Mouse (Mus musculus) stomach, embryonic 14.5 days (tissue): ENCODE measurements around the gene Gabra6. TPM values are rescaled to one million over a fixed set of nuclear protein-coding genes. Genes with fewer than 3 reads are reported as not detected.

Experiments
- ATAC-seq: fragments of 200-750 bp; cut with Nextera tagmentation; 2 replicates; pipeline ENCODE4 v1.8.0; 2017; ENCODE audit warnings: low read depth, moderate TSS enrichment; ENCODE audit not compliant: insufficient number of reproducible peaks, insufficient read depth, low FRiP score
- H3K27ac ChIP-seq: fragments of 300-500 bp; sonication (generic); 2 replicates; pipeline ENCODE4 v1.5.1; 2014; ENCODE audit warnings: mild to moderate bottlenecking, low read length, moderate library complexity, mixed read lengths
- H3K27me3 ChIP-seq: fragments of 300-500 bp; sonication (generic); 2 replicates; pipeline ENCODE4 v1.6.1; 2014; ENCODE audit warnings: low read length, control low read depth, mixed read lengths; ENCODE audit not compliant: control insufficient read depth, insufficient read depth
- H3K36me3 ChIP-seq: fragments of 300-500 bp; sonication (generic); 2 replicates; pipeline ENCODE4 v1.6.1; 2014; ENCODE audit warnings: mild to moderate bottlenecking, control low read depth, low read length, moderate library complexity, mixed read lengths; ENCODE audit not compliant: control insufficient read depth, insufficient read depth
- H3K4me1 ChIP-seq: fragments of 300-500 bp; sonication (generic); 2 replicates; pipeline ENCODE4 v1.6.1; 2014; ENCODE audit warnings: low read length, control low read depth, mixed read lengths; ENCODE audit not compliant: control insufficient read depth, insufficient read depth
- H3K4me2 ChIP-seq: fragments of 300-500 bp; sonication (generic); replicated peaks from 2 replicates; pipeline ENCODE4 v1.6.1; 2014; ENCODE audit warnings: low read depth, low read length, control low read depth
- H3K4me3 ChIP-seq: fragments of 300-500 bp; sonication (generic); 2 replicates; pipeline ENCODE4 v1.5.1; 2014; ENCODE audit warnings: low read depth, low read length, control low read depth
- H3K9ac ChIP-seq: fragments of 300-500 bp; sonication (generic); replicated peaks from 2 replicates; pipeline ENCODE4 v1.6.1; 2014; ENCODE audit warnings: low read depth, mild to moderate bottlenecking, control low read depth, low read length, moderate library complexity, mixed read lengths
- H3K9me3 ChIP-seq: fragments of 300-500 bp; sonication (generic); 2 replicates; pipeline ENCODE4 v1.6.1; 2016; ENCODE audit warnings: low read depth, low read length, control low read depth; ENCODE audit not compliant: control insufficient read depth
- WGBS: fragments of 180-500 bp; shearing (Covaris S2); extraction: QIAGEN DNeasy Blood & Tissue Kit; methylation state at CpG from one replicate; pipeline ENCODE4 v1.1.7; 2014; 5-methylcytosine and 5-hydroxymethylcytosine counted together
- polyA plus RNA-seq: library from polyadenylated mRNA; unstranded; fragments of >200 nt; fragmentation: Nextera tagmentation; extraction: Ambion mirVana; gene quantifications from 2 replicates; pipeline ENCODE4 v1.2.1, GENCODE M21; 2014

The Gabra6 gene
- polyA plus RNA-seq: not detected in 2 replicates

DNA sequence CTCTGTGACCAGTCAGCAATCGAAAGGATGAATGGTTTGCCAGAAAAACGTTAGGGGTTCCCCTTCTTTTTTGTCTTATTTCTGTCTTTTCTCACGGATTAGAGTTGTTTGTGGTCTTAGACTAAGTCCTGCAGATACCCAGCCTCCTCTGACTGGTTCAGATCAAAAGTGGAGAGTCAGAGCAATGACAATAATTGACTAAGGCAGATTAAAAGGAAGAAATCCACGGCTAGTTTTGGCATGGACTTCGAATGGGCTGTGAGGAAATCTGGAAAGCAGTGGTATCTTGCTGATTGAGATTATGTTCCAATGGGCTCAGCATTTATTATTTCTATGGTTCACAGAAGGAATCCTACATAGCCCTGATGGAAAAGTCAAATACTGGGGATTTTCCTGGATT is at the start of gene Gabra6:
Gene Gabra6 (minus strand): TSS at position 191 of the 400 bp plus-strand sequence.
- ATAC-seq: no peak
- Histone ChIP-seq H3K4me2 (no peak within 1 kb of the TSS), H3K4me1 (no peaks in the 10 kb centered on the region), H3K36me3 (no peaks in the 10 kb centered on the region), H3K4me3 (no peak within 1 kb of the TSS), H3K9me3 (no peaks in the 10 kb centered on the region), H3K27me3 (no peaks in the 10 kb centered on the region), H3K27ac (no peak within 1 kb of the TSS), H3K9ac (no peak within 1 kb of the TSS)
- WGBS: 72% methylated on average over 5 of the region's 5 CpGs

DNA sequence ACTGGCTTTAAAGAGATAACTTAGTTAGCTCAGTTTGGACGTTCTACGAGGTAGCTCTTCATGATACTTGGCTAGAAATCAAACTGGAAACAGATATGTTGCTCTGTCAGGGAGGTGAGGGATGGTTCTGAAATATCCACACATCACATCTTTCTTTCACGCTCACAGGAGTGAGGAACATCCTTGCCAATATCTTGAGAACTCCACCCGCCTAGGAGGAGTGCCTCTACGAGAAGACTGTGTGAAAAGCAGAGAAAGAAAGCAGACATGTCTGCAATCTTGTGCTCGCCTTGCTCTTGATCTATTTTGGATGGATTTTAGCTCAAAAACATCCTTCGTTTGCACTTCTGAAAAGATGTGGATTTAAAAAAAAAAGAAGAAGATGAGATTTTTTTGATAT is 44.7 kb upstream of the Gabra6 start:
- H3K4me3 ChIP-seq: no peak overlapping the region
- H3K9ac ChIP-seq: no peak overlapping the region
- no peaks in the 10 kb centered on the region for H3K9me3 ChIP-seq
- no peak overlapping the region for H3K4me2 ChIP-seq
- no peak overlapping the region for H3K27ac ChIP-seq
- no peaks in the 10 kb centered on the region for H3K36me3 ChIP-seq
- ATAC-seq: no peak
- no peaks in the 10 kb centered on the region for H3K27me3 ChIP-seq
- 77% methylated on average over 7 of the region's 7 CpGs for WGBS
- 0 out of 2 replicates have a peak, but pooled peaks cover 3% of the 10 kb centered on the region for H3K4me1 ChIP-seq

DNA sequence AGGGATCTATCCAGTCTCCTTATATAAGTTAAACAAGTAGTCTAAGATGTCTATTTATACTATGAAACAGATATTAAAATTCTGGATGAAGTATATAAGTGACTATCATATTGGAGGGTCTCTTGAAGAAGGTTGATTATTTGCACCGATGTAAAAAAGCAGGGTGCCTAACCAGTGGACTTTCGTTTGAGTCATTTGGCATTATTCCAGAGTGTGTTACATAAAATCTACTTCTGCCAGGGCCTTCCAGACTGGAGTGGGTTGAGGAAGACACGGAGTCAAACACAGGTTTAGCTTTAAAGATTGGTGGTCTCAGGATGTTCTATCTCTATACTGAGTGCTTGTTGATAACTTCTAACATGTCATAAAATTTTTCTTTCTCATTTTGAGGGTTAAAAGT is 11.2 kb upstream of the Gabra6 start:
- Histone ChIP-seq H3K36me3 (no peaks in the 10 kb centered on the region), H3K9ac (no peak overlapping the region), H3K4me1 (no peaks in the 10 kb centered on the region), H3K4me2 (no peak overlapping the region), H3K27me3 (no peaks in the 10 kb centered on the region), H3K9me3 (no peaks in the 10 kb centered on the region), H3K4me3 (no peak overlapping the region), H3K27ac (no peak overlapping the region)
- WGBS: 72% methylated on average over 3 of the region's 3 CpGs
- ATAC-seq: no peak

DNA sequence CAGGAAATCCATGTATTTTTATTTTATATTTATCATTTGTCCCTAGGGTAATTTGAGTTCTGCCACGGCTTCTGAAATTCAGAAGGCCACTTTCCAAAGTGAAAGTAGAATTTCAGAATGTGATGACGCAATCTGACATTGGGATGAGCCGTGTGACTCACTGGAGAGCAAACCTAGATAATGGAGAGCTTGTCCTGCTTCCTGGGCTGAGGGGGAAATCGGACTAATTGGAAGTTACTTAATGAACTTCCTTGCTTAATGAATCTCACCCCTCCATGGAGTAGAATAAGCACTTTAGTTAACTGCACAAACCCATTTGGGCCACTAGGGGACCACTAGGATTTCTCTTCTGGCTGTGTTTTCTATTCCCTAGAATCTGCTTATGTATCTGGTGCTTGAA is 5.4 kb upstream of the Gabra6 start:
- no peak overlapping the region for H3K27ac ChIP-seq
- H3K4me1 ChIP-seq: no peaks in the 10 kb centered on the region
- H3K4me3 ChIP-seq: no peak overlapping the region
- ATAC-seq: no peak
- H3K9me3 ChIP-seq: no peaks in the 10 kb centered on the region
- H3K4me2 ChIP-seq: no peak overlapping the region
- no peaks in the 10 kb centered on the region for H3K27me3 ChIP-seq
- H3K9ac ChIP-seq: no peak overlapping the region
- H3K36me3 ChIP-seq: no peaks in the 10 kb centered on the region
- WGBS: 79% methylated on average over 4 of the region's 4 CpGs

DNA sequence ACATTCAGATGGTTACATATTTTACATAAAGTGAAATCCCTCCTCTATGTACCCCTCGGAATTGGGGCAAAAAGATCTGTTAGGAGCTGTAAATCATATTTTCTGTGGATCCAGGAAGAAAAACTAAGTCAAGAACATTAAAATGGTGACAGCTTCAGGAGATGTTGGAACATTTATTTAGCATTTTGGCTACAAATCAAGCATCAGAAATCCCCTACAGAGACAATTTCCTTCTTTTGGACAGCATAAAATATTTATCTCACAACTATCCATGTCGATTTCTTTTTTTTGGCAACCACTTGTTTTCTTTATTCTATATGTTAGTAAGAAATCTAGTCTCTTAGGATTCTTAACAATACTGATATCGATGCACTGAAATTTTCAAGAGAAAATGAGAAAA is 688 bp upstream of the Gabra6 start:
- 80% methylated on average over 3 of the region's 3 CpGs for WGBS
- Histone ChIP-seq H3K4me2 (no peak overlapping the region), H3K27me3 (no peaks in the 10 kb centered on the region), H3K9me3 (no peaks in the 10 kb centered on the region), H3K4me3 (no peak overlapping the region), H3K36me3 (no peaks in the 10 kb centered on the region), H3K4me1 (no peaks in the 10 kb centered on the region), H3K9ac (no peak overlapping the region), H3K27ac (no peak overlapping the region)
- no peak for ATAC-seq

DNA sequence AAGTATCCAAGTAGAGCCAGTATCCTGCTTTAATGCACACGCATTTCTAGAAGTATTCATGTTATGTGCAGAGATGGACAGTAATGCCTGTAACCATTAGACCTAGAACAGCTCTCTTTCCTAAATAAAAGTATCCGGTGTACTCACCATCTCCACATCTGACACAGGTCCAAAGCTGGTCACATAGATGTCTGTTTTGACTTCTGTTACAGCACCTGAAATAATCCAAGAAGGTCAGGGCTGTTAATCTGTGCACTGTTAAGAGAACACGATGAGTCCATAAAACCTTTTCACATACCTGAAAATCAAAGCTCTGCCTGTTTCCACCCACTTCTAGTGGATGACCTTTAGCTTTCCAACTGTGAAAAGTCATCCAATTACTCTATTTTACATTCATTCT is 1.4 kb downstream of the Gabra6 start:
- no peak for ATAC-seq
- no peaks in the 10 kb centered on the region for H3K9me3 ChIP-seq
- H3K27me3 ChIP-seq: no peaks in the 10 kb centered on the region
- H3K9ac ChIP-seq: no peak overlapping the region
- H3K4me2 ChIP-seq: no peak overlapping the region
- H3K4me1 ChIP-seq: no peaks in the 10 kb centered on the region
- no peaks in the 10 kb centered on the region for H3K36me3 ChIP-seq
- H3K27ac ChIP-seq: no peak overlapping the region
- WGBS: 90% methylated on average over 3 of the region's 3 CpGs
- H3K4me3 ChIP-seq: no peak overlapping the region

DNA sequence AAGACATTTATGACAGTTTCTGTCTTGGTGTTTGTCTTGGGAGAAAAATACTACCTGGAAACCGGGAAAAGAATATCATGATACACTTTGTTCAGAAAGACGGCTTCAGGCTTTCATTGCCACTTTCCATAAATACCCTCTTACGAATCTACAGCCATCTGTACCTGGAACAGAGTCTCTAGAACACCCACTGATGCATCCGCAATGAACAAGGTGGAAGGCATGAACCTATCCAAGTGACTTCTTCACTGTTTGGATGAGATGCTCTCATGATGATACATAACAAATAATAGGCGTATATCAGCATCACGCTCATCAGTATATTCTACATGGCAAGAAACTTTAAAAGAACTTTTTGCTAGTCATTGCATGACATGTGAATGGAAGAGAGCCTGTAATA is 1.8 kb downstream of the Gabra6 start:
- no peaks in the 10 kb centered on the region for H3K4me1 ChIP-seq
- H3K4me3 ChIP-seq: no peak overlapping the region
- WGBS: 91% methylated on average over 6 of the region's 6 CpGs
- no peak for ATAC-seq
- no peaks in the 10 kb centered on the region for H3K36me3 ChIP-seq
- no peak overlapping the region for H3K4me2 ChIP-seq
- H3K27me3 ChIP-seq: no peaks in the 10 kb centered on the region
- no peak overlapping the region for H3K9ac ChIP-seq
- H3K27ac ChIP-seq: no peak overlapping the region
- H3K9me3 ChIP-seq: no peaks in the 10 kb centered on the region

DNA sequence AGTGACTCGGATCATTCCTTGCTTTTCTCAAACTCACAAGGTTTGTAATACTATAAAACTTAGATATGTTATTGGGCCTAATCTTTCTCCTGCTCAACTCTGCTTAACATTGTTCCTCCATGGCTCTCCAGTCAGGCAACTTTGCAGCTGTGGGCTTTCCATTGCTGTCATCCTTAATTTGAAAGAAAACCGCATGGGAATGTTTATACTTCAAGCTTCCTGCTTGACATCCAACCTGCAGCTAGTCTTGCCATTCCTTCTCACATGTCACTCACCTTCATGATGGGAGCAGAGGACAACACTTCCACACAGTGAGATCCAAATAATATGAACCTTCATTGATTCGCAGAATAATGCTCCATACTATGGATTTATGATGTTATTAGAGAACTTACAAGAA is 2.9 kb downstream of the Gabra6 start:
- Histone ChIP-seq H3K27me3 (no peaks in the 10 kb centered on the region), H3K9ac (no peak overlapping the region), H3K27ac (no peak overlapping the region), H3K4me2 (no peak overlapping the region), H3K9me3 (no peaks in the 10 kb centered on the region), H3K4me3 (no peak overlapping the region), H3K36me3 (no peaks in the 10 kb centered on the region), H3K4me1 (no peaks in the 10 kb centered on the region)
- 59% methylated on average over 3 of the region's 3 CpGs for WGBS
- no peak for ATAC-seq

DNA sequence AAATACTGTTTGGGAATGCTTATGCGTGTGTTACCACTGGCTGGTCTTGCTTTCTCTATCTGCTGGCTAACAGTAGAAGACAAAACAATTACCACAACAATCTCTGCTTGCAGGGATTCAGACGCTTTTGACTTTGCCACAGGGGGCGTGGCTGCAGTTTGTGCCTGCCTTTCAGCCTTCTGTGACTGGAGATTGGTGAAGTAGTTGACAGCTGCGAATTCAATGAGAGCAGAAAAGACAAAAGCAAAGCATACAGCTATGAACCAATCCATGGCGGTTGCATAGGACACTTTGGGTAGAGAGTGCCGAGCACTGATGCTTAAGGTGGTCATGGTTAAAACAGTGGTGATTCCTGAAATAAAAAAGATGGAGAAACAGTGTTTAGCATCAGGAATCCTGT is 6.0 kb downstream of the Gabra6 start:
- no peak for ATAC-seq
- H3K27me3 ChIP-seq: no peaks in the 10 kb centered on the region
- 27% methylated on average over 6 of the region's 6 CpGs for WGBS

More for the DNA sequence above, 6.0 kb downstream of the Gabra6 start:
- no peak overlapping the region for H3K4me3 ChIP-seq
- H3K9me3 ChIP-seq: no peaks in the 10 kb centered on the region
- H3K4me2 ChIP-seq: no peak overlapping the region
- no peaks in the 10 kb centered on the region for H3K36me3 ChIP-seq
- no peak overlapping the region for H3K27ac ChIP-seq
- H3K4me1 ChIP-seq: no peaks in the 10 kb centered on the region
- H3K9ac ChIP-seq: no peak overlapping the region
